Mouse (Mus musculus) hindbrain, embryonic 12.5 days (tissue): ENCODE results near the gene AC124108.1. TPM values are rescaled to one million over a fixed set of nuclear protein-coding genes. Genes with fewer than 3 reads are reported as not detected.
A peak's percentile ranks its signal among the peaks of the same experiment; 100 is the strongest.

Experiments used
- ATAC-seq: fragments of 200-750 bp; cut with Nextera tagmentation; 2 replicates; pipeline ENCODE4 v1.8.0; 2017; ENCODE audit warnings: moderate TSS enrichment; ENCODE audit not compliant: low FRiP score
- H3K27ac ChIP-seq: fragments of 300-500 bp; sonication (generic); 2 replicates; pipeline ENCODE4 v1.5.1; 2016; ENCODE audit warnings: mild to moderate bottlenecking
- H3K27me3 ChIP-seq: fragments of 300-500 bp; sonication (generic); 2 replicates; pipeline ENCODE4 v1.6.1; 2016; ENCODE audit warnings: mild to moderate bottlenecking
- H3K36me3 ChIP-seq: fragments of 300-500 bp; sonication (generic); 2 replicates; pipeline ENCODE4 v1.6.1; 2016; ENCODE audit warnings: mild to moderate bottlenecking
- H3K4me1 ChIP-seq: fragments of 300-500 bp; sonication (generic); 2 replicates; pipeline ENCODE4 v1.6.1; 2016
- H3K4me2 ChIP-seq: fragments of 300-500 bp; sonication (generic); replicated peaks from 2 replicates; pipeline ENCODE4 v1.6.1; 2016; ENCODE audit warnings: mild to moderate bottlenecking
- H3K4me3 ChIP-seq: fragments of 300-500 bp; sonication (generic); 2 replicates; pipeline ENCODE4 v1.5.1; 2016; ENCODE audit warnings: mild to moderate bottlenecking
- H3K9ac ChIP-seq: fragments of 300-500 bp; sonication (generic); 2 replicates; pipeline ENCODE4 v1.6.1; 2016; ENCODE audit warnings: mild to moderate bottlenecking, moderate library complexity
- H3K9me3 ChIP-seq: fragments of 300-500 bp; sonication (generic); replicated peaks from 2 replicates; pipeline ENCODE4 v1.6.1; 2016; ENCODE audit warnings: mild to moderate bottlenecking
- WGBS: fragments of 180-500 bp; shearing (Covaris S2); methylation state at CpG from one replicate; pipeline ENCODE4 v1.1.7; 2016; 5-methylcytosine and 5-hydroxymethylcytosine counted together
- polyA plus RNA-seq: library from polyadenylated mRNA; unstranded; fragments of >200 nt; fragmentation: Nextera tagmentation; extraction: Ambion mirVana; gene quantifications from 2 replicates; pipeline ENCODE4 v1.2.1, GENCODE M21; 2016

Gene AC124108.1
- 3.6 and 4.1 TPM in 2 replicates for polyA plus RNA-seq

- peak; percentile 12 for ATAC-seq
- Histone ChIP-seq H3K36me3 (no peaks in the 10 kb centered on the region), H3K4me3 (peak within 1 kb of the TSS; percentile 91), H3K27me3 (peaks cover 14% of the 10 kb centered on the region), H3K4me1 (peaks cover 64% of the 10 kb centered on the region), H3K9ac (peak within 1 kb of the TSS; percentile 99), H3K27ac (peak within 1 kb of the TSS; percentile 100), H3K9me3 (no peaks in the 10 kb centered on the region), H3K4me2 (peak within 1 kb of the TSS; percentile 69)
- whole genome bisulfite sequencing, result under 1% methylated on average over 34 of the region's 34 CpGs
These were observed at the start of gene AC124108.1, which contains the start of gene Lemd1 for GRCm38 (mm10) chr1:132191093-132191785. Gene AC124108.1 (plus strand): TSS chr1:132191457. Gene Lemd1 (plus strand): TSS chr1:132191431.

GRCm38 (mm10) chr1:132141753-132142152 lies 49.5 kb upstream of the AC124108.1 start:
- H3K27ac ChIP-seq, result no peak overlapping the region

GRCm38 (mm10) chr1:132143079-132143478 lies 48.2 kb upstream of the AC124108.1 start:
- Histone ChIP-seq H3K9ac (no peak overlapping the region), H3K9me3 (no peaks in the 10 kb centered on the region), H3K36me3 (no peaks in the 10 kb centered on the region), H3K27ac (no peak overlapping the region), H3K4me1 (peaks cover 27% of the 10 kb centered on the region), H3K27me3 (peaks cover 29% of the 10 kb centered on the region), H3K4me3 (no peak overlapping the region), H3K4me2 (no peak overlapping the region)
- ATAC-seq, result no peak
- 75% methylated on average over 5 of the region's 5 CpGs for WGBS

More at GRCm38 (mm10) chr1:132141753-132142152, 49.5 kb upstream of the AC124108.1 start:
- Histone ChIP-seq H3K27me3 (peaks cover 38% of the 10 kb centered on the region), H3K4me1 (peaks cover 28% of the 10 kb centered on the region), H3K9me3 (no peaks in the 10 kb centered on the region), H3K4me2 (no peak overlapping the region), H3K36me3 (no peaks in the 10 kb centered on the region), H3K4me3 (no peak overlapping the region), H3K9ac (no peak overlapping the region)
- 45% methylated on average over 13 of the region's 13 CpGs for WGBS
- ATAC-seq, result no peak

GRCm38 (mm10) chr1:132143730-132144129 lies 47.5 kb upstream of the AC124108.1 start:
- no peak overlapping the region for H3K9ac ChIP-seq
- peaks cover 22% of the 10 kb centered on the region for H3K27me3 ChIP-seq
- no peak overlapping the region for H3K27ac ChIP-seq
- H3K9me3 ChIP-seq, result no peaks in the 10 kb centered on the region
- 74% methylated on average over 4 of the region's 4 CpGs for WGBS
- no peaks in the 10 kb centered on the region for H3K36me3 ChIP-seq
- H3K4me1 ChIP-seq, result peaks cover 20% of the 10 kb centered on the region
- ATAC-seq, result no peak
- H3K4me3 ChIP-seq, result no peak overlapping the region
- no peak overlapping the region for H3K4me2 ChIP-seq

- ATAC-seq, result peak; percentile 69
- Histone ChIP-seq H3K9me3 (no peaks in the 10 kb centered on the region), H3K27ac (no peak overlapping the region), H3K4me2 (no peak overlapping the region), H3K4me1 (peaks cover 15% of the 10 kb centered on the region), H3K4me3 (no peak overlapping the region), H3K27me3 (peaks cover 19% of the 10 kb centered on the region), H3K36me3 (no peaks in the 10 kb centered on the region), H3K9ac (no peak overlapping the region)
- WGBS, result 13% methylated on average over 2 of the region's 2 CpGs
These were observed 47.0 kb upstream of the AC124108.1 start for GRCm38 (mm10) chr1:132144223-132144622.

DNA sequence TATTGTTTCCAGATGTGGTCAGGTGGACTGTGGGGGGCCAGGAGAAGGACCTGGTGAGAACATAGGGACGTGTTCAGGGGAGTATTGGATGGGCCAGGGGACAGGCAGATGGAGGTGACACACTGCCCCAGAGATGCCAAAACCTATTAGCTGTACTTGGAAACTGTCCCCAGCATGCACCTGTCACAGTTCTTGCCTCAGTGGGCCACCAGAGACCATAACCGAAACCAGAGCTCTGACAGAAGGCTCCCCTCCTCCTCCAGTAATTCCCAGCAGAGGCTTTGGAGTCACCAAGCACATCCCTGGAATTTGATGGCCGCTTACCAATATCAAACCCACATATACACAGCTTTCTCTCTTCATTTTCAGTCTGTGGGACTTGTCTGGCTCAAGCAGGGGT lies 46.4 kb upstream of the AC124108.1 start:
- Histone ChIP-seq H3K27me3 (peaks cover 13% of the 10 kb centered on the region), H3K27ac (no peak overlapping the region), H3K4me2 (no peak overlapping the region), H3K9ac (no peak overlapping the region), H3K4me1 (peaks cover 11% of the 10 kb centered on the region), H3K9me3 (no peaks in the 10 kb centered on the region), H3K36me3 (no peaks in the 10 kb centered on the region), H3K4me3 (no peak overlapping the region)
- WGBS, result 79% methylated on average over 3 of the region's 3 CpGs
- no peak for ATAC-seq

DNA sequence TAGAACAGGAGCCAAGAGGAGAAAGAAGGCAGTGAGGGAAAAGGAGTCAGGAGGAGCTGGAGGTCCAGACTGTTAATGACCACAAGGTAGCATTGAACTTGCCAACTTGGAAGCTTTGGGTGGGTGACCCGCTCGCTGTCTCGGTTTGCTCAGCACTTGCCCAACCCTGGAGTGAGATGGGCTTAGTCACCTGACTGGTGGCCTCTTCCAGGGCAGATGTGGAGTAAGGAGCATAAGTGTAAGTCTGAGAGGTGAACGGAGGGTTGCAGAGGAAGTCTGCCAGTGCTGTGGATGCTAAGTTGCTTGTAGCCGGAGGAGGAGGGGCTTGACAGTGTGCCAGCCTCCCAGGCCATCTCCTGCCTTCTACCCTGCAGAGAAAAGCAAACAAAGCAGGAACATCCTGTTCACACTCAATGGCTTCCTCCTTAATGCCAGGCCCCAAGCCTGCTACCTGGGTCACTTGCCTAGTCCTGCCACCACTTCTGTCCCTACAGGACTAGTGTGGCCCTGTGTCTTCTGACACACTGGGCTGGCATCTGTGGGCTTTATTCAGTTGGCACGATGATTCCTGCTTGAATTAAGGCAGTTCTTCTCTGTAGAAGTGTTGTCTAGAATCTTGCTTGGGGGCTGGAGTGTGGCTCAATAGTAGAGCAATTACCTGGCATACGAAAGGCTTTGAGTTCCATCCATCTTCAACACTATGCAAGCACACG lies 45.1 kb upstream of the AC124108.1 start:
- WGBS, result 85% methylated on average over 8 of the region's 8 CpGs
- peaks cover 14% of the 10 kb centered on the region for H3K4me1 ChIP-seq
- H3K27ac ChIP-seq, result no peak overlapping the region
- H3K4me3 ChIP-seq, result no peak overlapping the region
- no peak for ATAC-seq
- H3K27me3 ChIP-seq, result 0 out of 2 replicates have a peak, but pooled peaks cover 7% of the 10 kb centered on the region
- H3K4me2 ChIP-seq, result no peak overlapping the region
- no peaks in the 10 kb centered on the region for H3K36me3 ChIP-seq
- H3K9me3 ChIP-seq, result no peaks in the 10 kb centered on the region
- no peak overlapping the region for H3K9ac ChIP-seq

GRCm38 (mm10) chr1:132149410-132149809 lies 41.8 kb upstream of the AC124108.1 start:
- Histone ChIP-seq H3K27me3 (no peaks in the 10 kb centered on the region; the same call in 1 of the 2 replicates), H3K9ac (no peak overlapping the region), H3K27ac (no peak overlapping the region), H3K4me1 (peaks cover 13% of the 10 kb centered on the region), H3K9me3 (no peaks in the 10 kb centered on the region), H3K4me2 (no peak overlapping the region), H3K4me3 (no peak overlapping the region), H3K36me3 (no peaks in the 10 kb centered on the region)
- WGBS, result 68% methylated on average over 2 of the region's 2 CpGs
- no peak for ATAC-seq

DNA sequence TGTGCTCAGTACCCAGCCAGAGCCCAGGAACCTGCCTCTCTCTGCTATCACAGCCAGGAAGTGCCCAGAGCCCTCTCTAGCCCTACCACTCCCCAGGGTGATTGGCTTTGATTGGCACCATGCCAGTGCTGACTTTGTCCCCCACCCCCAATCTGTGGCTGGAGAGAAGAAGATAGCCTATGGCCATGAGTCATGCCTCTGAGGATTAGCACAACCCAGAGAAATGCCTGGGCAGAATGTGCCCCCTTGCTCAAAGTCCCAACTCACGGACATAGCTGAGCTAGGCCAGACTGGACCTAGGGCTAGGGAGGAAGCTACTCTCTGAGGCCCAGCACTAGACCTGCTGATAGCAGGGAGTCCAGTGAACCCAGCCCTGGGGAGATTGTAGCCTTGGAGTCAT lies 41.1 kb upstream of the AC124108.1 start:
- Histone ChIP-seq H3K27ac (no peak overlapping the region), H3K4me3 (no peak overlapping the region), H3K9ac (0 out of 2 replicates have a peak overlapping the region, but pooled peaks have one; percentile 24), H3K9me3 (no peaks in the 10 kb centered on the region), H3K4me2 (no peak overlapping the region), H3K27me3 (no peaks in the 10 kb centered on the region; the same call in 1 of the 2 replicates), H3K4me1 (peaks cover 12% of the 10 kb centered on the region), H3K36me3 (no peaks in the 10 kb centered on the region)
- ATAC-seq, result no peak
- WGBS, result 60% methylated on average over 1 of the region's 1 CpGs

- no peaks in the 10 kb centered on the region; the same call in 1 of the 2 replicates for H3K27me3 ChIP-seq
- peaks cover 12% of the 10 kb centered on the region for H3K4me1 ChIP-seq
- no peak for ATAC-seq
- no peak overlapping the region for H3K9ac ChIP-seq
- no peaks in the 10 kb centered on the region for H3K36me3 ChIP-seq
- H3K9me3 ChIP-seq, result no peaks in the 10 kb centered on the region
- no peak overlapping the region for H3K4me3 ChIP-seq
- no peak overlapping the region for H3K27ac ChIP-seq
- no peak overlapping the region for H3K4me2 ChIP-seq
- 74% methylated on average over 15 of the region's 15 CpGs for WGBS
These were observed 40.2 kb upstream of the AC124108.1 start for GRCm38 (mm10) chr1:132150817-132151601.

DNA sequence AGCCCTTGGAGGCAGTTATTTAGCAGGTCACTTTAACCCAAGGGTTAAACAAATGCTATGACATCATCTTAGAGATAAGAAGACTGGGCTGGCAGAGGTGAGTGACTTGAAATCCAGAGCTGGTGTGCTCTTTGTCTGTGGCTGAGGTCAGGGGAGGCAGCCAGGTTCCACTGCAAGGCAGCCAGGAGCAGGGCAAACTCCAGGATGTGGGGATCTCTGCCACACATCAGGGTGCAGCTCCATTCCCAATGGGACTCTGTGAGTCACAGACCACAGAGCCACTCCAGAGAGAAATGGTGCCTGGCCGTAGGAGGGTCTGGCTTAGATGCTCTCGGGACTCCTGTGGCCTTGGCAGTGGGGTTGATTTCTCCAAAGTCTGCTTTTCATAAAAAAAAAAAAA lies 39.3 kb upstream of the AC124108.1 start:
- H3K9me3 ChIP-seq, result no peaks in the 10 kb centered on the region
- H3K27ac ChIP-seq, result no peak overlapping the region
- peaks cover 12% of the 10 kb centered on the region for H3K4me1 ChIP-seq
- no peak overlapping the region for H3K4me3 ChIP-seq
- H3K27me3 ChIP-seq, result no peaks in the 10 kb centered on the region; the same call in 1 of the 2 replicates
- no peak for ATAC-seq
- H3K4me2 ChIP-seq, result no peak overlapping the region
- no peaks in the 10 kb centered on the region for H3K36me3 ChIP-seq
- no peak overlapping the region for H3K9ac ChIP-seq
- WGBS, result 62% methylated on average over 2 of the region's 2 CpGs
